In the genomic region with DNA sequence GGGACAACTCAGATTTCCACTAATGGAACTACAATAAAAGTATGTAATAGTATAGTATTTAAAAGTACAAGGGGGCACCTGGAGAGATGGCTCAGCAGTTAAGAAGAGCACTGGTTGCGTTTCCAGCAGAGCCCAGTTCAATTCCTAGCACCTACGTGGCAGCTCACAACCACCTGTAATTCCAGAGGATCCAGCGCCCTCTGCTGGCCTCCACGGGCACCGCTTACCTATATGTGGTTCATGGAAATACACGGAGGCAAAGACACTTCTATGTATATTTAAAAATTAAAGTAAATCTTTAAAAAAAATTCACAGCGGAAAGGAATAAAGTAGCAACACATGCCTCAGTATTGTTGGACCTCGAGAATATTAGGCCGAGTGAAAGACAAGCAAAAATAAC, we compare ENCODE assay signal across 8 mouse cellular contexts. TPM values are rescaled to one million over a fixed set of nuclear protein-coding genes. Genes with fewer than 3 reads are reported as not detected.
DNase-seq lines count a peak whose midpoint lies in the region; ATAC-seq and TF ChIP-seq lines count a peak whose summit lies in the region.

No protein-coding gene starts in this region.

- ATAC-seq in midbrain, postnatal 0 days (ENCODE audit: low FRiP score) = no peak
- ATAC-seq in midbrain, embryonic 13.5 days = no peak

- H3K9ac ChIP-seq in midbrain, postnatal 0 days (replicated peaks; ENCODE audit: low read length, poor library complexity, severe bottlenecking) = no peak overlapping the region
- H3K9ac ChIP-seq in midbrain, embryonic 13.5 days (replicated peaks) = no peak overlapping the region

- peak; percentile 17 to 68 for DNase-seq in adrenal gland, adult (ENCODE audit: inconsistent age in 2 of 2, low spot score in 1 of 2)
- DNase-seq in adrenal gland, postnatal 4 days (ENCODE audit: low spot score in 2 of 2) = no peak
- DNase-seq in midbrain, postnatal 0 days (ENCODE audit: low spot score) = peak; percentile 24
- peak; percentile 19 for DNase-seq in embryo, embryonic 9.5 days (ENCODE audit: extremely low spot score)
- peak; percentile 15 to 55 for DNase-seq in spleen, postnatal 10 days (ENCODE audit: low spot score in 2 of 2)
- no peak for DNase-seq in right cerebral cortex, adult 18-20 months
- DNase-seq in frontal cortex, adult 2 months (ENCODE audit: extremely low spot score in 1 of 2, low spot score in 1 of 2) = no peak

- H3K36me3 ChIP-seq in midbrain, postnatal 0 days (ENCODE audit: insufficient read depth, low read length) = no peaks in the 10 kb centered on the region
- H3K36me3 ChIP-seq in midbrain, embryonic 13.5 days = no peaks in the 10 kb centered on the region

- WGBS in midbrain, postnatal 0 days = 34% methylated on average over 9 of the region's 9 CpGs
- WGBS in midbrain, embryonic 13.5 days = 36% methylated on average over 9 of the region's 9 CpGs

- peaks cover 3% of the 10 kb centered on the region; the same call in 1 of the 2 replicates for H3K4me1 ChIP-seq in midbrain, postnatal 0 days (ENCODE audit: insufficient read depth, low read length)
- peaks cover 9% of the 10 kb centered on the region for H3K4me1 ChIP-seq in midbrain, embryonic 13.5 days (replicated peaks)

- H3K4me2 ChIP-seq in midbrain, postnatal 0 days (ENCODE audit: low read depth, low read length, poor library complexity, severe bottlenecking) = no peak overlapping the region
- H3K4me2 ChIP-seq in midbrain, embryonic 13.5 days (replicated peaks) = no peak overlapping the region

- no peaks in the 10 kb centered on the region for H3K27me3 ChIP-seq in midbrain, postnatal 0 days (ENCODE audit: insufficient read depth, low read length)
- no peaks in the 10 kb centered on the region for H3K27me3 ChIP-seq in midbrain, embryonic 13.5 days

- H3K27ac ChIP-seq in midbrain, postnatal 0 days (ENCODE audit: low read depth, low read length) = no peak overlapping the region
- no peak overlapping the region for H3K27ac ChIP-seq in midbrain, embryonic 13.5 days

- peak; percentile 59 for TF ChIP-seq CTCF in midbrain, postnatal 0 days (IDR thresholded peaks at IDR 0.05)

- no peak overlapping the region for H3K4me3 ChIP-seq in midbrain, postnatal 0 days (ENCODE audit: low read depth, low read length)
- no peak overlapping the region for H3K4me3 ChIP-seq in midbrain, embryonic 13.5 days (replicated peaks)

- H3K9me3 ChIP-seq in midbrain, postnatal 0 days (ENCODE audit: low read length) = no peaks in the 10 kb centered on the region
- no peaks in the 10 kb centered on the region for H3K9me3 ChIP-seq in midbrain, embryonic 13.5 days

RNA-seq across cellular contexts. Expression of a gene that starts 12.7 kb away (rescaled TPM):
- 1 to 10 TPM in 1 of 2 experiments, under 1 TPM in 1; 0.48 to 8.8 TPM for total RNA-seq in adrenal gland, postnatal 4 days (2021)
- not detected in 2 replicates for total RNA-seq in midbrain, postnatal 0 days (2014; rRNA removed)
- 0.14 and 0.15 TPM in 2 replicates for polyA plus RNA-seq in midbrain, postnatal 0 days (2015; fragmentation: Nextera tagmentation; extraction: Ambion mirVana)
- not detected in 2 replicates for polyA plus RNA-seq in midbrain, embryonic 13.5 days (2015; fragmentation: Nextera tagmentation; extraction: Ambion mirVana)
- polyA plus RNA-seq in frontal cortex, adult 2 months (2012; rRNA removed) = 0.06 and 0.11 TPM in 2 replicates

RNA-seq across cellular contexts. Expression of a gene that starts 36.6 kb away (rescaled TPM):
- 1 to 10 TPM; 1.6 to 2.3 TPM for total RNA-seq in adrenal gland, postnatal 4 days (2021)
- not detected in 2 replicates for total RNA-seq in midbrain, postnatal 0 days (2014; rRNA removed)
- not detected in 2 replicates for polyA plus RNA-seq in midbrain, postnatal 0 days (2015; fragmentation: Nextera tagmentation; extraction: Ambion mirVana)
- polyA plus RNA-seq in midbrain, embryonic 13.5 days (2015; fragmentation: Nextera tagmentation; extraction: Ambion mirVana) = not detected in 2 replicates
- polyA plus RNA-seq in frontal cortex, adult 2 months (2012; rRNA removed) = 0.10 and 0.21 TPM in 2 replicates

RNA-seq across cellular contexts. Expression of a gene that starts 41.0 kb away (rescaled TPM):
- total RNA-seq in adrenal gland, postnatal 4 days (2021) = 1 to 10 TPM in 1 of 2 experiments, under 1 TPM in 1; 0.25 to 1.6 TPM
- total RNA-seq in midbrain, postnatal 0 days (2014; rRNA removed) = 0.47 and 1.4 TPM in 2 replicates
- polyA plus RNA-seq in midbrain, postnatal 0 days (2015; fragmentation: Nextera tagmentation; extraction: Ambion mirVana) = 1.1 and 1.6 TPM in 2 replicates
- polyA plus RNA-seq in midbrain, embryonic 13.5 days (2015; fragmentation: Nextera tagmentation; extraction: Ambion mirVana) = 1.1 and 1.3 TPM in 2 replicates
- polyA plus RNA-seq in frontal cortex, adult 2 months (2012; rRNA removed) = 0.16 and 0.38 TPM in 2 replicates

Comparison
In these comparisons a context has a peak if more than half of its experiments do, and no peak if none do; other contexts are left out.
1. DNase-seq: peak in adrenal gland, adult (2 of 2), midbrain, postnatal 0 days (single experiment), embryo, embryonic 9.5 days (single experiment) and spleen, postnatal 10 days (2 of 2); none in adrenal gland, postnatal 4 days (0 of 2), right cerebral cortex, adult 18-20 months (single experiment) and frontal cortex, adult 2 months (0 of 2).